ENCODE assay signal across 8 mouse cellular contexts in the genomic region with DNA sequence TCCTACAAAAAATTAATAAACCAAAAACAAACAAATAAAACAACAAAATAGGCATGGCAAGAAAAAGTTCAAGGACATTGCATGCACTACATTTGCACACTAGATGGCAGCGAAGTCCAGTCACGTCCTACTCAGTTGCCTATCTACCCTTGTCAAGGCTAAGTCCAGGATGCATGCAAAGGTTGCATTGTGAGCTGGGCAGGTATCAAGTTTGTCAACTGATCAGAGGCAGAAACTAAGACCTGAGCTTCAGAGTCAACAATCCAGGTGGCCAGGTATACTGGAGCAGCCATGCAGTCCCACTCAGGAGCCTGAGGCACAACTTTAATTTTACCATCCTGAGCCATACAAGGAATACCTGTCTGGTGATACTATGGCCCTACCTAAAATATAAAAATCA. TPM values are rescaled to one million over a fixed set of nuclear protein-coding genes. Genes with fewer than 3 reads are reported as not detected.
DNase-seq lines count a peak whose midpoint lies in the region; ATAC-seq lines count a peak whose summit lies in the region.

No protein-coding gene starts in this region.

- H3K27ac ChIP-seq in embryonic facial prominence, embryonic 11.5 days (replicated peaks; ENCODE audit: low read depth, low read length): no peak overlapping the region
- H3K27ac ChIP-seq in limb, embryonic 10.5 days: no peak overlapping the region
- H3K27ac ChIP-seq in midbrain, embryonic 12.5 days (replicated peaks): no peak overlapping the region

- WGBS in embryonic facial prominence, embryonic 11.5 days: 4% methylated on average over 2 of the region's 2 CpGs
- WGBS in limb, embryonic 10.5 days: 9% methylated on average over 2 of the region's 2 CpGs
- 2% methylated on average over 2 of the region's 2 CpGs for WGBS in midbrain, embryonic 12.5 days

- H3K4me2 ChIP-seq in embryonic facial prominence, embryonic 11.5 days (ENCODE audit: low read depth, low read length): no peak overlapping the region
- no peak overlapping the region for H3K4me2 ChIP-seq in midbrain, embryonic 12.5 days (replicated peaks)

- no peak overlapping the region for H3K9ac ChIP-seq in embryonic facial prominence, embryonic 11.5 days (replicated peaks; ENCODE audit: low read length)
- H3K9ac ChIP-seq in midbrain, embryonic 12.5 days (replicated peaks): no peak overlapping the region

- peaks cover 7% of the 10 kb centered on the region for H3K4me1 ChIP-seq in embryonic facial prominence, embryonic 11.5 days (ENCODE audit: control insufficient read depth, insufficient read depth, low read length)
- H3K4me1 ChIP-seq in limb, embryonic 10.5 days: peaks cover 22% of the 10 kb centered on the region
- peaks cover 30% of the 10 kb centered on the region for H3K4me1 ChIP-seq in midbrain, embryonic 12.5 days

- intact Hi-C loops in left cerebral cortex, postnatal 14 days (cut with DNase I): loop anchor here (1.0 to 2.0 kb wide), 2 partner anchors 57 to 84 kb away; a partner anchor contains a TSS

- H3K27me3 ChIP-seq in embryonic facial prominence, embryonic 11.5 days (ENCODE audit: control insufficient read depth, insufficient read depth, low read length): no peaks in the 10 kb centered on the region
- H3K27me3 ChIP-seq in limb, embryonic 10.5 days (ENCODE audit: low read depth, poor library complexity, severe bottlenecking): no peaks in the 10 kb centered on the region
- H3K27me3 ChIP-seq in midbrain, embryonic 12.5 days: no peaks in the 10 kb centered on the region

- no peaks in the 10 kb centered on the region for H3K9me3 ChIP-seq in embryonic facial prominence, embryonic 11.5 days (replicated peaks; ENCODE audit: control insufficient read depth, low read length)
- H3K9me3 ChIP-seq in limb, embryonic 10.5 days (replicated peaks): no peaks in the 10 kb centered on the region
- H3K9me3 ChIP-seq in midbrain, embryonic 12.5 days: no peaks in the 10 kb centered on the region

- ATAC-seq in activated CD4-positive, CD25-positive, alpha-beta regulatory T cell, adult 4 months: peak; percentile 76
- ATAC-seq in embryonic facial prominence, embryonic 11.5 days (replicated peaks; ENCODE audit: insufficient number of reproducible peaks, low FRiP score, low TSS enrichment, low read depth): peak; percentile 53
- ATAC-seq in hematopoietic stem cell, adult 5-6 weeks (replicated peaks in 1 of 2; ENCODE audit: insufficient read depth in 1 of 2, low FRiP score in 2 of 2, low TSS enrichment in 1 of 2, low read depth in 1 of 2, poor library complexity in 2 of 2, severe bottlenecking in 2 of 2): peak; percentile 45 to 57; a peak in 3 of 4 replicates
- ATAC-seq in midbrain, embryonic 12.5 days (ENCODE audit: low FRiP score, low read depth): peak; percentile 59; the same call in 1 of the 2 replicates

- peak; percentile 58 to 70 for DNase-seq in left cerebral cortex, postnatal 14 days (ENCODE audit: low spot score in 2 of 2)
- DNase-seq in left cerebral cortex, adult 18-20 months (ENCODE audit: low spot score in 2 of 2): no peak
- peak; percentile 77 for DNase-seq in embryonic facial prominence, embryonic 11.5 days (ENCODE audit: low spot score)
- peak; percentile 55 for DNase-seq in limb, embryonic 10.5 days (ENCODE audit: low spot score)
- peak; percentile 73 for DNase-seq in thymus, postnatal 14 days

- H3K36me3 ChIP-seq in embryonic facial prominence, embryonic 11.5 days (replicated peaks; ENCODE audit: control insufficient read depth, insufficient read depth, low read depth, low read length): peaks cover 21% of the 10 kb centered on the region
- H3K36me3 ChIP-seq in limb, embryonic 10.5 days: peaks cover 34% of the 10 kb centered on the region
- H3K36me3 ChIP-seq in midbrain, embryonic 12.5 days: peaks cover 34% of the 10 kb centered on the region

- H3K4me3 ChIP-seq in embryonic facial prominence, embryonic 11.5 days (ENCODE audit: low read depth, low read length): no peak overlapping the region
- H3K4me3 ChIP-seq in limb, embryonic 10.5 days: 0 out of 2 replicates have a peak overlapping the region, but pooled peaks have one; percentile 14
- no peak overlapping the region for H3K4me3 ChIP-seq in midbrain, embryonic 12.5 days

RNA-seq across cellular contexts. Expression of a gene that starts 21.9 kb away (rescaled TPM):
- 10 to 100 TPM; 77.7 to 79.5 TPM for total RNA-seq in left cerebral cortex, postnatal 14 days (2021)
- 10 to 100 TPM; 90.8 to 93.4 TPM for total RNA-seq in left cerebral cortex, adult 18-20 months (2021)
- 10 to 100 TPM in 1 of 2 experiments, 1 to 10 TPM in 1; 8.4 to 16.8 TPM for polyA plus RNA-seq in activated CD4-positive, CD25-positive, alpha-beta regulatory T cell, adult 4 months (2017; shearing (Covaris generic))
- polyA plus RNA-seq in embryonic facial prominence, embryonic 11.5 days (2014; fragmentation: Nextera tagmentation; extraction: Ambion mirVana): 53.9 and 55.0 TPM in 2 replicates
- 22.5 and 30.9 TPM in 2 replicates for total RNA-seq in hematopoietic stem cell, adult 5-6 weeks (2017)
- polyA plus RNA-seq in limb, embryonic 10.5 days (2016; fragmentation: Nextera tagmentation; extraction: Ambion mirVana): 71.6 and 78.5 TPM in 2 replicates
- 63.6 and 68.4 TPM in 2 replicates for polyA plus RNA-seq in midbrain, embryonic 12.5 days (2016; fragmentation: Nextera tagmentation; extraction: Ambion mirVana)

RNA-seq across cellular contexts. Expression of a gene that starts 52.4 kb away (rescaled TPM):
- total RNA-seq in left cerebral cortex, postnatal 14 days (2021): 10 to 100 TPM; 26.6 to 29.0 TPM
- 10 to 100 TPM; 37.2 to 41.8 TPM for total RNA-seq in left cerebral cortex, adult 18-20 months (2021)
- polyA plus RNA-seq in activated CD4-positive, CD25-positive, alpha-beta regulatory T cell, adult 4 months (2017; shearing (Covaris generic)): not detected
- 5.9 and 9.5 TPM in 2 replicates for polyA plus RNA-seq in embryonic facial prominence, embryonic 11.5 days (2014; fragmentation: Nextera tagmentation; extraction: Ambion mirVana)
- total RNA-seq in hematopoietic stem cell, adult 5-6 weeks (2017): 23.5 and 46.0 TPM in 2 replicates
- 2.2 and 3.4 TPM in 2 replicates for polyA plus RNA-seq in limb, embryonic 10.5 days (2016; fragmentation: Nextera tagmentation; extraction: Ambion mirVana)
- 7.9 and 9.1 TPM in 2 replicates for polyA plus RNA-seq in midbrain, embryonic 12.5 days (2016; fragmentation: Nextera tagmentation; extraction: Ambion mirVana)

Comparison
In these comparisons a context has a peak if more than half of its experiments do, and no peak if none do; other contexts are left out.
1. DNase-seq: peak in left cerebral cortex, postnatal 14 days (2 of 2), embryonic facial prominence, embryonic 11.5 days (single experiment), limb, embryonic 10.5 days (single experiment) and thymus, postnatal 14 days (single experiment); none in left cerebral cortex, adult 18-20 months (0 of 2).
2. Peak in every context shown above with its lines, with median percentiles within 50 percentile points of each other: ATAC-seq.